Mouse (Mus musculus) CD4-positive, CD25-positive, alpha-beta regulatory T cell, adult 4 months (primary cell): ENCODE measurements around the gene Gramd1b. TPM values are rescaled to one million over a fixed set of nuclear protein-coding genes. Genes with fewer than 3 reads are reported as not detected.

Experiments
- ATAC-seq: one replicate; pipeline ENCODE4 v1.8.0; 2017
- polyA plus RNA-seq, 2 experiments: library from polyadenylated mRNA; unstranded; fragments of 100-300 nt; shearing (Covaris generic); gene quantifications; one replicate each; pipeline ENCODE4 v1.2.1; 2017

Gene Gramd1b
- polyA plus RNA-seq, 2 experiments from 2014 or later: 57.6 to 69.2 TPM

DNA sequence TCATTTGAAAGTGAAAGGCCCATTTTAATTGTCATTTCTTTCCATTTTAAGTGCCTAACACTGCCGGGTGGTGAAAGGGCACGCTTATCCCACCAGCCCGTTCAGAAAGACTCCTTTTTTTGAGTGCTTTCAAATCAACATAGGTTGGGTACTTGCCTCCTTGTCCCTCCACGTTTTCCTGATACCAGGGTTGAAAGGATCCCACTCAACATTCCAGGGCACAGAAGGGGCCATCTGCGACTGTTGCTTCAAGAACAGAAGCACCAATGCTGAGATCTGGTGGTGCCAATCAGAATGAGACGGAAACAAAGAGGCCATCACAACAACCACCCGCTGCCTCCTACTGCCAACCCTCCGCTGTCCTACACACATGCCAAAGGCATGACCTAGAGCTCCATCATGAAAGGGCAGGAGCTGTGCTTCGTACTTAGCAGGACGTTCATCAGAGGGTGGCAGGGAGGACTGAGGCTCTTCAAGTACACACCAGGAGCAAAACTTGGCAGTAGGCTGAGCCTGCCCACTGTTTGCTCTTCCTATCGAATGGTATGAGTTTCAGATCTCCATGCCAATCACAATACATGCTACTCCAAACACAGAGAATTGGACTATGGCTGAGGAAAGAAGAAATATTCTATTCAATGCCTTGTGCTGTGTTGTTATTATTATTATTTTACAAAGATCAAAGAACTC, 108.7 kb downstream of the Gramd1b start:
- no peak for ATAC-seq

DNA sequence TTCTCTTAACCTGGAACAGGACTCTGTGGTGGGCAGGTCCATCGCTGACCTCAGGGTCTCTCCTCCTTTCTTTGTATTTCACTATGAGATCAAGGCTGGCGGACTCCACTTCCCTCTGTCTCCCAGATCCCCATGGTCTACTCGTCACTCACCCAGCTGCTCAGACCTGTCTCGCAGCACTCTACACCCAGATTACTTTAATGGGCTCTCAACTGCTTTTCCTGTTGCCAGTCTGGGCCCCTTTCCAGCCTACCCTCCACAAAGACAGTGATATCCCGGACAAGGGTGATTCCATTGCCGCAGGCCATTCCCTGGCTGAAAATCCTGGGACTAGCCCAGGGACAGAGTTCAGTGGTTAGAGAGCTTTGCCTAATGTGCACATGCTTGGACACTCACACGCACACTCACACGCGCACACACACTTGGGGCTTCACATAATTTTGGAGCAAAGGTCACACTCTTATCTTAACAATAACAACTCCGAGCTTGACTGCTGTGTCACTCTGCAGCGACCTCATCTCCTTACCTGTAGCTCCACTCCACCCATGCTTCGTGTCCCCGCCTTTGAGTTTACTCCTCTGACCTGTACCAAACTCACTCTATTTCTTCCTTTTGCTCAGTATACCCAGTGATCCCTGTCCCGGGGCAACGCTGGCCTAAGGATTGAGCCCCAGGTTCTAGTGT, 110.4 kb downstream of the Gramd1b start:
- no peak for ATAC-seq

DNA sequence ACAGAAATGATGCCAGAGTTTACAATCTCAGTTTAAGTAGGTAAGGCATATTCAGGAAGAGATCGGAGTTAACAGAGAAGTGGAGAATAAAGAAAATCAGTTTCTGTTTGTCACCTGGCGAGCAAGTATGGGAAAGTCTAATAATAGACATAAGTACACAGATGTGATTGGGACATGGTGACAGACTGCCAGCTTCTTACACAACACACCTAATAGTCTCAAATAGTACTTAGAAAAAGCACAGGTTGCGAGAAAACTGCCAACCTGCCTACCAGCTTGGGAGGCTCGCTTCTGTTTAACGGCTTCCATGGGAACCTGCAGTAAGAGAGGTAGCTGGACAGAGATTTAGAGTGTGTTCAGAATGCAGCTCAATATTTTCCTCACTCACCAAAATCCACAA, 112.4 kb downstream of the Gramd1b start:
- ATAC-seq: no peak

DNA sequence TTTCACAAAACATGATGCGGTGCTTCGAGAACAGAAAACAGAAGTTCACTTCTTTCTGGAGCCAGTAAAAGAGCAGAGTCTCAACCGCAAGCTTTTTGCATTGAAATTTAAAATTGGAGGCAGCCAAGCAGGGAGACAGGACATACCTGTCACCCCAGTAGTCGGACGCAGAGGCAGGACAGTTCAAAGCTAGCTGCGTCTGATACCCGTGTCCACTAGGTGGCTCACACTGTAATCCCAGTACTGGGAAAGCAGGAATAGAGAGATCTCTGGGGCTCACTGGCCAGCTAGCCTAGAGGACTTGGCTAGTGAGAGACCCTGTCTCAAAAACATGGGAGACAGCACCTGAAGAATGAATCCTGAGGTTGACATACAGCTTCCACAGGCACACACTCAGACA, 115.0 kb downstream of the Gramd1b start:
- no peak for ATAC-seq

DNA sequence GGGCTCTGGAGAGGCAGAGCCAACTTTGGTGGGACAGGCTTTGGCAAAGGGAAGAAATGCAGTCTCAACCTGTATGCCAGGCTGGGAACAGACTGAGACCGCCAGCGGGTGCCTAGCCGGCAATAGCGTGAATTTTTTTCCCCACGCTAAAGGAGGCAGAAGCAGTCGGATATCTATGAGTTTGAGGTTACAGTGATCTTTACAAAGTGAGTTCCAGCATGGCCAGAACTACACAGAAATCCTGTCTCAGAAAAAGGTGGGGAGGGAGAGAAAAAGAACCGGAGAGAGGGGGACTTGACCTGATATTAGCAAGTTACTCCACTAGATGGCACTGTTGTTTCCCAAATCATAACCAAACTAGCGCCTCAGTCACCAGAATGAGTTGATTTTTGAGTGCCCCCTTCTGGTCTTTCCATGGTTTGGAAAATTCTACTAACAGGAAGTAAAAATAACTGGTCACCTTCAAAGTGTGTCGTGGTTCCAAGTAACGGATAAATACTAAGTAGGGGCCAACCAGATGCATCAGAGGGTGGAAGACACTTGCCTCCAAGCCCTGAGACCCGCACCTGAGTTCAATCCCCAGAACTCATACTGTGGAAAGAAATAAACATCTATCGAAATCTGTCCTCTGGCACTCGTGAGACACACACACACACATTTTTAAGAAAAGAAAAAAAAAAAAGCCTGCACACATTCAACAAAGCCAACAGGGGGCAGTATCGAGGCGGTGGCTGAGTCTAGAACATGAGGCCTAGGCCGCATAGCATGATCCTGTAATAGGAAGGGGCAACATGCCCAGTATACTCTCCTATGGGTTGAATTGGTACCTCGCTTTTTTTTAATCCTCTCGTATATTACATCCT, 116.0 kb downstream of the Gramd1b start:
- ATAC-seq: peak; percentile 84

DNA sequence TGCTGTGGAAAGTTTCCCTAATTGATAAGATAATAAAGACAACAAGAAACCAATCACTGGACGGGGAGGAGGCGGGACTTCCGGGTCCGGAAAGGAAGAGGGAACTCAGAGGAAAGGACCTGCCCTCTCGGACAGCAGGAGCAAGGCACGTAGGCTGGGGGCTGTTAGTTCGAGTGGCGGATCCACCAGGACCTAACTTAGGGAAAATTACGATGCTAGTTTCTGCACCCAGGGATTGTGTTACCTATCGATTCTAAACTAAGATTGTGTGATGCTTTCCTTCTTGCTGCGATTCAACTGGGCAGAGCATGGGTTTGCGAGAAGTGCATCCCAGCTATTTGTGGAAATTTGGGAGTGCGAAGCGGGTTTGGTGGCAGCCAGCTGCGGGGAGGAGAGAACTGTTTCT, 116.7 kb downstream of the Gramd1b start:
- peak; percentile 14 for ATAC-seq

DNA sequence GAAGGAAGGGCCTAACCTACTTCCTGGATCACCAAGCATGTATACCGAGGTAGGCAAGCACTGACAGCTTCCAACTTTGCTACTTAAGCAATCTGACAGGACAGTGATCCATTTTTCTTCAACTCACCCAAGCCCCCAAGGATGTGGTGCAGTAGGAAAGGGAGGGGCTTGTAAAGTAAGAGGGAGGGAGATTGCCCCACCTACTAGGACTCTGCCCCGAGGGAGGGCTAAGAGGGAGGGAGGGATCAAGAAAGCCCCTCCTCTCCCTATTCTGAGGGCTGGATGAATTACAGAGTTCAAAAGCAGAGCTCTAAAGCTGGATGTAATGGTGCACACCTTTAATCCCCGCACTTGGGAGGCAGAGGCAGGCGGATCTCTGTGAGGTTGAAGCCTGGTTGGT, 117.6 kb downstream of the Gramd1b start:
- ATAC-seq: no peak

DNA sequence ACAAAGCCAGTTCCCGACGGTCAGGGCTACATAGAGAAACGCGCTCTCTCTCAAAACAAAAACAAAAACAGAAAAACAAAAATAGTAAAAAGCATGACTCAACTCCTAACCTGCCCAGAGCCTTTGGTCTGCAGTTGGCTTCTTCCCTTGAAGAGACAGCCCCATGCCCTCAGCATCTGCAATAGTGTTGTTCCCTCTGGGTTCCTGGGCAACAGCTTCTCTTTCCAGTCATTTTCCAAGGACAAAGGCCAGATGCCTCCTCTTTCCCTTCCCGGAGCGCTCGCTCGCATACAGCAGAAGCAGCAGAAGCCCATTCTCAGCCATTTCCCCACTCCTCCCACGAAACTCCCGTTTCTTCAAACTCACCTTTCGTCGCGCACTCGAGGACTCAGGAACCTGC, 118.3 kb downstream of the Gramd1b start:
- no peak for ATAC-seq

DNA sequence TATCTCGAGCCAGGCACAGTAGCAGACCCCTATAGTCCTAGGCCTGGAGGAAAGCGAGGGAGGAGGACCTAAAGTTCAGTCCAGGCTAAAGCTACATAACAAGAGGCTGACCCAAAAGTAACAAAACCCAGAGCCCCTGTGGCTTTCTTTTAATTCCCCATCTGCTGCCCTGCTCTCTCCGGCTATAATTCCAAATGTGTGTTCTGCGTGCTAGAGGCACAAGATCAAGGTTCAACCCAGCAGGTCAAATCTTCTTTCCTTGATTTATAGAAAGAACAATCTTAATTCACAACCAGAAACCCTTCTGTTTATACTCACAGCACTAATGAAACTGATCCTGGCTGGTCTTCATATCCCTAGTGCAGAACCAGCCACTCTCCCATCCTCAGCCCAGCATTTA, 118.9 kb downstream of the Gramd1b start:
- no peak for ATAC-seq

DNA sequence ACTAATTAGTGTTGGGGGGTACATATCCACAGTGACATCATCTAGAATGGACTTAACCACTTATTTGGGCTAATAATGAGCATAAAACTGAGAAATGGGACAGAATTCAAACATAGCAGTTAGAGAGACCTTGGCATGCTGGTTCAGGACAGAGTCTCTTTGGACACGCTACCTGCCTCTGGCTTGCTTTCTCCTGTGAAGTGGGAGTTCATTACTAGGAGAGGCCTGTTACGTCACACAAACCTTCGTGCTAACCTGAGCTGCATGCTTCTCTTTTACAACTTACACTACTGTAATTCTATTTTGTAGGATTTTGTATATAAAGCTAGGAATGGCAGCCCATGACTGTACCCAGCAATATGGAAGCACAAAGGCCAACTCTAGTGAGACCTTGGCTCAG, 120.3 kb downstream of the Gramd1b start:
- no peak for ATAC-seq

DNA sequence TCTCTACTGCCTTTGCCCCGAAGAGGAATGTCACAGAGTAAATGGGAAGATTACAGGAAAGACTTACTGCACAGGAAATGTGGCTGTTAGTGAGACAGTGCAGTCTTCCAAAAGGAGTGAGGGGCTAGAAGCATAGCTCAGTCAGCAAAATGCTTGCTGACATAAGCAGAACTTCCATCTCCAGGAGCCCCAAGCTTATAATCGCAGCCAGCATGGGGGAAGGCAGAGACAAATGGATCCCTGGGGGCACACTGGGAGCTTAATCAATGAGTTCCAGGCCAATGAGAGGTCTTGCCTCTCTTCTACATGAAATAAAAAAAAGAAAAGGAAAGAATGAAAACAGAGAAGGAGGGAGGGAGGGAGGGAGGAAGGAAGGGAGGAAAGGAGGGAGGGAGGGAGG, 122.1 kb downstream of the Gramd1b start:
- ATAC-seq: no peak

DNA sequence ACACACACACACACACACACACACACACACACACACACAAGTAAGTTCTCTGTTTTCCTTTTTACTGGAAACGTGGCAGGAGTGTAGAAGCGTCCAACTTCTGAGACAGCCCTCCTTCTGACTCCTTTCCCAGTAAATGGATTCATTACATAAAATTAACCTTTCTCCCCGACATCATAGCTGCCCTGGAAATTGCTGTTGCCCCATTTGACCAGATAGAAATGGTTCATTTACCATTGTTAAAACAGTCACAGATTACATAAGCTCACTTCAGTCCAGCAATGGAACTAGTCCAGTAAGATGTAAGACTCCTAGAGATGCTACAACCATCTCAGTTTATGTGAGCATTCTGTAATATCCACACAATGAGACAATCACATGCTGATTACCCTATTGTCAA, 122.8 kb downstream of the Gramd1b start:
- ATAC-seq: no peak

DNA sequence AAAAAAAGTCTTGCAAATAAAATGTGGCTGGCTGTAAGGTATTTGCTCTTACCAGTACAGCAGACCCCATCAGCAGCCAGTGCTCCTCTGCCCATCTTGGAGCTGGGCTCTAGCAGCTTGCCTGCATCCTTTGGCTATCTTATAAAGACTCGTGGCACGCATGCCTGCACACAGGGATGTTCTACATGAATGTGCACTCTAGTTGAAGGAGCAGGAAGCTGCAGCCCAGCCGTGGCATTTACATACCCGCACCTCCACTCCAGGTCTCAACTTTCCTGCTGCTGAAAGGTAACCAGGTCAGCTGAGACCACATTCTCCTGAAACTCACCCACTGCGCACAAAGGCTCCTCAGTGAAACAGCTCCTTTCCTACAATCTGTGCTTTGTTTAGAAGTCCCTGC, 123.3 kb downstream of the Gramd1b start:
- ATAC-seq: no peak

DNA sequence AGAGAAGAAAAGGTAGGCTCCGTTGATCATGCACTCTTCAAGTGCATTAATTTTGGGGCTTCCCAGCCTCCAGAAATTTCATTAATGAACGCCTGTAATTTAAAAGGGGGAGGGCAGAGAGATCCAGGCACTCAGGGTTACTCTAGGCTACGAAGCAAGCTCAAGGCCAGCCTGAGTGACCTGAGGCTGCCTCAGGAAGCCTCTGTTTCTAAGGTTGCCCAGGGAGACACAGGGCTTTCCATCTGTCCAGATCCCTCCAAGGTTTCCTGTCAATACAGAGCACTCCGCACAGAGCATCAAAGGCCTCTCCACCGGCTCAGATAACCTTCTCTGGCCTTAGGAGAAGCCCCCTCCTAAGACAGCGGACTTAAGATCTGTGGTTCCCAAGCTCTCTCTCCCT, 125.4 kb downstream of the Gramd1b start:
- no peak for ATAC-seq

DNA sequence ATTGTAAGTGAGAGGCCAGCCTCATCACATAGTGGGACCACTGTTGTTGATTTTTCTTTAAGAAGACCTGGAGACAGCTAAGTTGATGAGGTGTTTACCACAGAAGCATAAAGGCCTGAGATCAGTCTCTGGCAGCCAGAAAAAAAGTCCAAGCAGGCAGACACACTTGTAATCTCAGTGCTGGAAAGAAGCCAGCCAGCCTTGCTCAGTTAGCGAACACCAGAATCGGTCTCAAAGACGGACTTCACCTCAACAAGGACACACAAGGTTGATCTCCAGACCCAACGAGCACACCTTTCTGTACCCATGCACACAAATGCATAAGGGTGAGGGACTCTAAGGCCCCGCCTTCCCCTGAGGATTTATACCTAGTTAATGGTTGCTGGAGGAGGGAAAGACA, 125.9 kb downstream of the Gramd1b start:
- ATAC-seq: no peak

DNA sequence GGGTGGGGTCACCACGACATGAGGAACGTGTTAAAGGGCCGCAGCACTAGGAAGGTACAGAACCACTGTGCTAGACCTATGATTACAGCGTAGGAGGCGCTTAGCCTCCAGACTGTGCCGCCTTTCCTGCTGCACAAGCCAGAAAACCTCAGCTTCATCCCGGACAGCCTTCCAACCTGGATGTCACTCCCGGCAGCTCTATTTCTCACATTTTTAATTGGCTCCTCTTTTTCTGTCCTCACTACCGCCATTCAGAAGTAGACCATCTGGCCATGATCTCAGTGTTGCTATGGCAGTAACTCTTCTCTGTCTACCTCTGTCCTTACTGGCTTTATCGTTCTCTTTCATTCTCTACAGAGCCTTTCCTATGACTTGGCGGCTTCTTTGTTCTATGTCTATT, 126.5 kb downstream of the Gramd1b start:
- ATAC-seq: no peak

DNA sequence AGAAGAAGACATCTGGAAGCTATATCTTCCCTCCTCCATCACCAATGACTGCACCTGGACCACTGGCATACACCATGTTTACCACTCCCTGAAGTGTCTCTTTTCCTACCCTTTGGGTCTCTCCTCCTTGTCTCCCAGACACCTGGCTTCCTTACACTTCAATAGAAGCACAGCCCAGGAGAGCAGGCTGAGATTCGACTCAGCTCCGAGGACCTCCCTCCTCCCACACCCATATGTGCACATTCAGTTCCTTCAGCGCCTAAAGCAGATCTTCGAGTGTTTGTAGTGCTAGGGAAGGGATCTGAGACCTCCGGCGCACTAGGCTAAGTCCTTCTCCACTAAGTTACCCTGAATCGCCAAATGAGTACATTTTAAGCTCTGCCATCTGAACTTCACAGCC, 127.4 kb downstream of the Gramd1b start:
- ATAC-seq: no peak

DNA sequence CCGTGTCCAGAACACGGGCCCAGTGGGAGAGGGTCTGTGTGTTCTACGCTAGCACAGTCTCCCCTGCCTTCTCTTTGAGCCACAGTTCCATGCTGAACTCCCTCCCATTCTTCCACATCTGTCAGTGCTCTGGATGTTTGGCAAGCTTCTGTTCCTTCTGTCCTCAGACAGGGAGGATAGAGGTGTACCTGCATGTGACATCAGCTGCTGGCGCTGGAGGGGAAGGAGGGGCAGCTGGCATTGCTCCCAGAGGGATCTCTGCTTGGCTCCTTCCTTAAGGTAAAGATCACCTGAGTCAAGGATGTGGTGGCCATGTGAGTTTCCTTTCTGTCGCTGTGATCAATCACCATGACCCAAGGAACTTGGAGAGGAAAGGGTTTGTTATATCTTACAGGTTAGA, 129.4 kb downstream of the Gramd1b start:
- no peak for ATAC-seq

DNA sequence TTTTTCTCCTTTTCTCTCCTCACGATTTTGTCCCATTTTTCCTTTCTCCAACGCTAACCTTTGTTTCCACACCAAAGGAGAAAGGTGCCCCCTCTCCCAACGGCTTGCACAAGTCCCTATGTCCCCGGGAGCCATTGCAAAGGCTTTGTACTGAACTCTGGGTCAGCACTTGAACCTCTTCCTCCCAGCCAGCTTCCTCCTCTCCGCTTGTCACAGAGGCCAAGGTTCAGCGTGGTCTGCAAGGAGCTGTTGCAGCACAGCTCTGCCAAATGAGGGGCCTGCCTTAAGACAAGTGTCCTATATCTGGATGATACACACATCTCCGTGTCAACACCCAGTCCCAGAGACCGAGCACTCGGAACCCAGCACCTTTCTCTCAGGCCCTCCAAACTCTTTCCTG, 130.3 kb downstream of the Gramd1b start:
- ATAC-seq: no peak

DNA sequence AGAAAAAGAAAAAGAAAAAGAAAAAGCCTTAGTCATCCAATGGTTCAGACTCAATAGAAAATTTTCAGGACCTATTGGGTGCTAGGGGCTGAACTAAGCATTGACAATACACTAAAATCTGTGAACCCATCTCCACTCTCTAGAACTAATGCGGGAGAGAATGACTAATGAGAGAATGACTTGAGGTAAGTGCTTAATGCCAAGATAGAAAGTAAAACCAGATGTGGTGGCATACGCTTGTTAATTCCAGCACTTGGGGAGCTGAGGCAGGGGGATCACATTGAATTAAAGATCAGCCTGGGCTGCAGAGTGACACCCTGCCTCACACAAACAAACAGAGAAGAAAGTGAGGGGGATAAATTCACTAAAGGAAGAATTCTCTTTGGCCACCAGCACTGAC, 131.0 kb downstream of the Gramd1b start:
- ATAC-seq: no peak

DNA sequence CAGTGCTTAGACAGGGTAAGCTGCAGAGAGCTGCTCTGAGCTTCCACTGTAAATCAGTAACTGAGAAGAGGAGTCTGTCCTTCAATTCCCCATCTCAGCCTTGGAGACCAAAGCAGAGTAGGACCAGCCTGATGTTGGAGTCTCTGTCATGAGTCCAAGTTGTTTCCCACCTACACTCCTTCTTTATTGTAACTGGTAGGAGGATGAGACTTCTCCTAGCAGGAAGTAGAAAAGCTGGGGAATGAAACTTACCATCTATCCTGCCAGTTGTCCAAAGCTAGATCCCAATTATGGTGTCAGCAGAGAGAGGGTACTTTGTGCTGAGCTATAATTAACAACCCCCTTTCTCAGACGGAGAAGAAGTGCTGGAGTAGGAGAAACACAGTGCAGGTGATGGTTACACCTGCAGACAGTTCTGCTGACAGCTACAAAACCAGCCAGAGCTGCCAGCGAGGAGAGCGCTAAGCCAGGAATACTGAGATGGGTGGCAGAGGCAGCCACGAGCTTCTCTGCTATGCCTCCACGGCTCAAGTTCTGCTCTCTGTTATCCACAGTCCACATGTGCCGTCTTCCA, 131.7 kb downstream of the Gramd1b start:
- no peak for ATAC-seq

DNA sequence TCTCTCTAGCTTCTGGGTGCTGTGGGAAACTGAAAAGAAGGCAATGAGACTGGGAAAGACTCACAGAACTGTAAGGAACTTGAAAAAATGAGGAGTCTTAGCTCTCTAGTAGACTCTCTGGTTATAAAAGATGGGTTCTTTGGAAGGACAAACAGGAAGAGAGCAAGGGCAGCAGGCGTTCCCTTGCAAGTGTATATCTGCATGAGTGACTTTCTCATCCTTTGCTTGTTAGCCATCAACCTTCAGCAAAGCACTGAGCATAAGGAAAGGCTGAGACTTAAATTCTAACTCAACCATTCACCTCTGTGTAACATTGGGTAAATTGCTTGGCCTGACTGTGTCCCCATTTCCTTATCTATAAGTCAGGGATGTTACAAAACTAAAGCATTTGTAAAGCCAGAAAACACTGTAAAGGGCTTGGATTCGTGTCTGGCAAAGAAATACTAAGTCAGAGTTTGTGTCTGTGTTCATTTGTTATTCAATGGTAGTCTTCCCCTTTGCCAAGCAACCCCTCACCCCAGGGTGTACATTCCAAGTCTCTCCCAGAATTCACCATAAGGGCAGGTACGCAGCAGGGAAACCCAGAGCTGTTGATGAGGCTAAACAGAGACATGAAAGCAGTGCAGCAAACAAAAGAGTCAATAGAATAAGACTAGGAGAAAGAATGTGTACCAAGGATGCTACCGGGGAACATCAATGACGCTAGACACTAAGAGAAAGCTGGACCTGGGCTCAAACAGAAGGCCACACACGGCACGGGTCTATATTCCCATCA, 133.5 kb downstream of the Gramd1b start:
- peak; percentile 37 for ATAC-seq

DNA sequence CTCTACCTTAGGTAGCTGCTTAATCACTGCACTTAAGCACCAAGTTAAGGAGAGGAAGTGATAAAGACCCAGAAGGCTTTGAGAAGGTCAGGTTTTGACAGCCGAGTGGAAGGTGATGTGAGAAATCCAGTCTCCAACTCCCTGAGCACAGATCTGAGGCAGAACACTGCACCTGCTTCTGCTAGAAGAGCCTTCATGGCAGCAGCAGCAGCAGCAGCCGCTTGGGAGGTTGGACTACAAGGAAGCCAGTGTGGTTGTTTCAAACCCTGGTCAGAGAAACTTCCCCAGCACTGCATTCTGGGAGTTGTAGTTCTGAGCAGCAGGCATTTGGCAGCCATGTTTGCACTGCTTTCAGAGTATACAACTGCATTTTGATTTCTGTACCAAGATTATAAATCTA, 134.1 kb downstream of the Gramd1b start:
- ATAC-seq: peak; percentile 90
